Mouse (Mus musculus): ENCODE results near the gene Gpr31b. TPM values are rescaled to one million over a fixed set of nuclear protein-coding genes. Genes with fewer than 3 reads are reported as not detected.
"Not testable (repeated sequence)": the region's sequence is repeated elsewhere in the genome, so short reads cannot be mapped to it uniquely, and the experiment has no call there.

Gene Gpr31b
- polyA plus RNA-seq, 1 experiment from 2014 or later, result not detected

GRCm38 (mm10) chr17:13004436-13004835 lies 47.7 kb downstream of the Gpr31b start:
- not testable (repeated sequence) for H3K9me3 ChIP-seq (ENCODE audit: control insufficient read depth, low read length); H3K27me3 ChIP-seq (ENCODE audit: control insufficient read depth, insufficient read depth, low read length); ATAC-seq (ENCODE audit: low FRiP score, low TSS enrichment); DNase-seq; H3K27ac ChIP-seq (replicated peaks; ENCODE audit: low read depth, low read length); H3K4me1 ChIP-seq (ENCODE audit: control insufficient read depth, insufficient read depth, low read length); H3K9ac ChIP-seq (replicated peaks; ENCODE audit: low read length); H3K4me2 ChIP-seq (ENCODE audit: low read length); H3K4me3 ChIP-seq (replicated peaks; ENCODE audit: low read depth, low read length); H3K36me3 ChIP-seq (ENCODE audit: control insufficient read depth, insufficient read depth, low read length)
- 79% methylated on average over 2 of the region's 2 CpGs for WGBS

GRCm38 (mm10) chr17:13002243-13002642 lies 49.9 kb downstream of the Gpr31b start:
- not testable (repeated sequence) for DNase-seq; H3K27ac ChIP-seq (replicated peaks; ENCODE audit: low read depth, low read length); H3K4me2 ChIP-seq (ENCODE audit: low read length); H3K4me3 ChIP-seq (replicated peaks; ENCODE audit: low read depth, low read length); H3K4me1 ChIP-seq (ENCODE audit: control insufficient read depth, insufficient read depth, low read length); H3K9me3 ChIP-seq (ENCODE audit: control insufficient read depth, low read length); H3K9ac ChIP-seq (replicated peaks; ENCODE audit: low read length); H3K36me3 ChIP-seq (ENCODE audit: control insufficient read depth, insufficient read depth, low read length); H3K27me3 ChIP-seq (ENCODE audit: control insufficient read depth, insufficient read depth, low read length); ATAC-seq (ENCODE audit: low FRiP score, low TSS enrichment)
- 94% methylated on average over 5 of the region's 5 CpGs for WGBS

Other genes starting within 250 kb of the Gpr31b start
- 0.12 TPM in 1 of 2 replicates, not detected in the other for gene Mas1, start 184.2 kb downstream of the Gpr31b start, polyA plus RNA-seq (2014; fragmentation: Nextera tagmentation; extraction: Ambion mirVana)
- not detected in 2 replicates for gene Mrgprh, start 176.3 kb downstream of the Gpr31b start, polyA plus RNA-seq (2014; fragmentation: Nextera tagmentation; extraction: Ambion mirVana)
- 3.1 and 3.7 TPM in 2 replicates for gene Pnldc1, start 142.1 kb downstream of the Gpr31b start, polyA plus RNA-seq (2014; fragmentation: Nextera tagmentation; extraction: Ambion mirVana)
- gene Tcp1, start 136.6 kb downstream of the Gpr31b start, polyA plus RNA-seq (2014; fragmentation: Nextera tagmentation; extraction: Ambion mirVana), result 356 and 462 TPM in 2 replicates
- 117 and 127 TPM in 2 replicates for gene Mrpl18, start 136.0 kb downstream of the Gpr31b start, polyA plus RNA-seq (2014; fragmentation: Nextera tagmentation; extraction: Ambion mirVana)
- 0.32 and 0.53 TPM in 2 replicates for gene Acat3, start 111.7 kb downstream of the Gpr31b start, polyA plus RNA-seq (2014; fragmentation: Nextera tagmentation; extraction: Ambion mirVana)
- 223 and 257 TPM in 2 replicates for gene Acat2, start 91.5 kb downstream of the Gpr31b start, polyA plus RNA-seq (2014; fragmentation: Nextera tagmentation; extraction: Ambion mirVana)
- gene Wtap, start 58.1 kb downstream of the Gpr31b start, polyA plus RNA-seq (2014; fragmentation: Nextera tagmentation; extraction: Ambion mirVana), result 147 and 150 TPM in 2 replicates
- gene Sod2, start 45.5 kb downstream of the Gpr31b start, polyA plus RNA-seq (2014; fragmentation: Nextera tagmentation; extraction: Ambion mirVana), result 144 and 152 TPM in 2 replicates
- gene Tcp10b, start 8.8 kb upstream of the Gpr31b start, polyA plus RNA-seq (2014; fragmentation: Nextera tagmentation; extraction: Ambion mirVana), result 0.18 and 0.45 TPM in 2 replicates
- gene Unc93a, start 79.5 kb upstream of the Gpr31b start, polyA plus RNA-seq (2014; fragmentation: Nextera tagmentation; extraction: Ambion mirVana), result not detected in 2 replicates
- gene Smok2a, start 168.9 kb upstream of the Gpr31b start, polyA plus RNA-seq (2014; fragmentation: Nextera tagmentation; extraction: Ambion mirVana), result not detected in 2 replicates
- not detected in 2 replicates for gene Smok2b, start 178.0 kb upstream of the Gpr31b start, polyA plus RNA-seq (2014; fragmentation: Nextera tagmentation; extraction: Ambion mirVana)